Mouse (Mus musculus): ENCODE measurements around the gene Prelid1. TPM values are rescaled to one million over a fixed set of nuclear protein-coding genes. Genes with fewer than 3 reads are reported as not detected.

Gene Prelid1
- polyA plus RNA-seq, 2 experiments = 130 to 238 TPM

GRCm38 (mm10) chr13:55321434-55322129 is 1.3 kb downstream of the Prelid1 start, which contains the start of gene Rab24:
Gene Rab24 (minus strand): TSS chr13:55321946.
- Histone ChIP-seq H3K27ac (peak within 1 kb of the TSS; percentile 75), H3K9ac (replicated peaks) (peak within 1 kb of the TSS; percentile 79), H3K9me3 (ENCODE audit: control insufficient read depth, low read length) (no peaks in the 10 kb centered on the region), H3K4me3 (ENCODE audit: insufficient read depth in 1 of 2, low read depth in 2 of 2, low read length in 2 of 2) (peak within 1 kb of the TSS; percentile 70 to 95), H3K36me3 (replicated peaks; ENCODE audit: control insufficient read depth, insufficient read depth, low read depth) (peaks cover 38% of the 10 kb centered on the region), H3K27me3 (ENCODE audit: control insufficient read depth, insufficient read depth, low read length) (no peaks in the 10 kb centered on the region), H3K4me2 (ENCODE audit: low read depth) (peak within 1 kb of the TSS; percentile 76), H3K4me1 (replicated peaks; ENCODE audit: control insufficient read depth in 2 of 2, insufficient read depth in 2 of 2, low read length in 1 of 2) (peaks cover 8 to 17% of the 10 kb centered on the region in 2 experiments)
- ATAC-seq (ENCODE audit: insufficient read depth) (peak; percentile 91), DNase-seq (ENCODE audit: low read depth in 3 of 3, low spot score in 3 of 3) (peak; percentile 81 to 85 (median 81))
- TF ChIP-seq CTCF (IDR thresholded peaks at IDR 0.05; ENCODE audit: low read depth) = no peak; the same call in none of the 2 replicates
- no peak for TF ChIP-seq EP300 (IDR thresholded peaks at IDR 0.05; ENCODE audit: low read depth)
- WGBS (ENCODE audit: insufficient replicate concordance) = under 1% methylated on average over 73 of the region's 73 CpGs

GRCm38 (mm10) chr13:55322130-55322825 is 2.0 kb downstream of the Prelid1 start:
- Histone ChIP-seq H3K4me2 (ENCODE audit: low read depth) (peak overlapping the region; percentile 76), H3K4me1 (replicated peaks; ENCODE audit: control insufficient read depth in 2 of 2, insufficient read depth in 2 of 2, low read length in 1 of 2) (peaks cover 8 to 19% of the 10 kb centered on the region in 2 experiments), H3K4me3 (ENCODE audit: insufficient read depth in 1 of 2, low read depth in 2 of 2, low read length in 2 of 2) (peak overlapping the region; percentile 70 to 95), H3K27ac (peak overlapping the region; percentile 75), H3K27me3 (ENCODE audit: control insufficient read depth, insufficient read depth, low read length) (no peaks in the 10 kb centered on the region), H3K36me3 (replicated peaks; ENCODE audit: control insufficient read depth, insufficient read depth, low read depth) (peaks cover 37% of the 10 kb centered on the region), H3K9ac (replicated peaks) (peak overlapping the region; percentile 79), H3K9me3 (ENCODE audit: control insufficient read depth, low read length) (no peaks in the 10 kb centered on the region)
- ATAC-seq (ENCODE audit: insufficient read depth) (peak; percentile 27), DNase-seq (ENCODE audit: low read depth in 3 of 3, low spot score in 3 of 3) (peak in 2 of 3 experiments; percentile 42 to 56)
- under 1% methylated on average over 31 of the region's 31 CpGs for WGBS (ENCODE audit: insufficient replicate concordance)
- TF ChIP-seq CTCF (IDR thresholded peaks at IDR 0.05; ENCODE audit: low read depth) = peak; percentile 69
- TF ChIP-seq EP300 (IDR thresholded peaks at IDR 0.05; ENCODE audit: low read depth) = no peak

- ATAC-seq (ENCODE audit: insufficient read depth) (no peak), DNase-seq (ENCODE audit: low read depth in 3 of 3, low spot score in 3 of 3) (no peak)
- Histone ChIP-seq H3K4me2 (ENCODE audit: low read depth) (no peak overlapping the region), H3K9me3 (ENCODE audit: control insufficient read depth, low read length) (no peaks in the 10 kb centered on the region), H3K27me3 (ENCODE audit: control insufficient read depth, insufficient read depth, low read length) (no peaks in the 10 kb centered on the region), H3K27ac (no peak overlapping the region), H3K4me3 (ENCODE audit: insufficient read depth in 1 of 2, low read depth in 2 of 2, low read length in 2 of 2) (no peak overlapping the region), H3K36me3 (replicated peaks; ENCODE audit: control insufficient read depth, insufficient read depth, low read depth) (peaks cover 43% of the 10 kb centered on the region), H3K9ac (replicated peaks) (no peak overlapping the region), H3K4me1 (replicated peaks; ENCODE audit: control insufficient read depth in 2 of 2, insufficient read depth in 2 of 2, low read length in 1 of 2) (peaks cover 10 to 30% of the 10 kb centered on the region in 2 experiments)
- TF ChIP-seq CTCF (IDR thresholded peaks at IDR 0.05; ENCODE audit: low read depth) = no peak
- no peak for TF ChIP-seq EP300 (IDR thresholded peaks at IDR 0.05; ENCODE audit: low read depth)
- 75% methylated on average over 11 of the region's 11 CpGs for WGBS (ENCODE audit: insufficient replicate concordance)
Observed at GRCm38 (mm10) chr13:55325596-55325995, 5.3 kb downstream of the Prelid1 start.

GRCm38 (mm10) chr13:55327169-55327568 is 6.9 kb downstream of the Prelid1 start:
- H3K4me2 ChIP-seq (ENCODE audit: low read depth) = peak overlapping the region; percentile 98
- WGBS (ENCODE audit: insufficient replicate concordance) = 54% methylated on average over 4 of the region's 4 CpGs
- peaks cover 43% of the 10 kb centered on the region for H3K36me3 ChIP-seq (replicated peaks; ENCODE audit: control insufficient read depth, insufficient read depth, low read depth)
- H3K4me3 ChIP-seq (ENCODE audit: insufficient read depth in 1 of 2, low read depth in 2 of 2, low read length in 2 of 2) = peak overlapping the region; percentile 2 to 97; a peak in 3 of 4 replicates
- H3K27ac ChIP-seq = no peak overlapping the region
- H3K9me3 ChIP-seq (ENCODE audit: control insufficient read depth, low read length) = no peaks in the 10 kb centered on the region
- ATAC-seq (ENCODE audit: insufficient read depth) (no peak), DNase-seq (ENCODE audit: low read depth in 3 of 3, low spot score in 3 of 3) (no peak)
- peaks cover 9 to 32% of the 10 kb centered on the region in 2 experiments for H3K4me1 ChIP-seq (replicated peaks; ENCODE audit: control insufficient read depth in 2 of 2, insufficient read depth in 2 of 2, low read length in 1 of 2)
- TF ChIP-seq CTCF (IDR thresholded peaks at IDR 0.05; ENCODE audit: low read depth) (no peak), EP300 (IDR thresholded peaks at IDR 0.05; ENCODE audit: low read depth) (no peak)
- H3K9ac ChIP-seq (replicated peaks) = no peak overlapping the region
- no peaks in the 10 kb centered on the region for H3K27me3 ChIP-seq (ENCODE audit: control insufficient read depth, insufficient read depth, low read length)

- H3K4me3 ChIP-seq (ENCODE audit: insufficient read depth in 1 of 2, low read depth in 2 of 2, low read length in 2 of 2) = peak overlapping the region; percentile 78 to 97
- H3K36me3 ChIP-seq (replicated peaks; ENCODE audit: control insufficient read depth, insufficient read depth, low read depth) = peaks cover 43% of the 10 kb centered on the region
- no peaks in the 10 kb centered on the region for H3K9me3 ChIP-seq (ENCODE audit: control insufficient read depth, low read length)
- H3K4me2 ChIP-seq (ENCODE audit: low read depth) = peak overlapping the region; percentile 98
- no peak for ATAC-seq (ENCODE audit: insufficient read depth)
- peak; percentile 70 to 76 (median 74) for DNase-seq (ENCODE audit: low read depth in 3 of 3, low spot score in 3 of 3)
- peaks cover 9 to 31% of the 10 kb centered on the region in 2 experiments for H3K4me1 ChIP-seq (replicated peaks; ENCODE audit: control insufficient read depth in 2 of 2, insufficient read depth in 2 of 2, low read length in 1 of 2)
- TF ChIP-seq EP300 (IDR thresholded peaks at IDR 0.05; ENCODE audit: low read depth) = no peak
- TF ChIP-seq CTCF (IDR thresholded peaks at IDR 0.05; ENCODE audit: low read depth) = peak; percentile 99
- H3K27ac ChIP-seq = no peak overlapping the region
- WGBS (ENCODE audit: insufficient replicate concordance) = 48% methylated on average over 8 of the region's 8 CpGs
- H3K9ac ChIP-seq (replicated peaks) = peak overlapping the region; percentile 91
- H3K27me3 ChIP-seq (ENCODE audit: control insufficient read depth, insufficient read depth, low read length) = no peaks in the 10 kb centered on the region
Observed at GRCm38 (mm10) chr13:55327633-55328032, 7.3 kb downstream of the Prelid1 start.

Measured in liver, embryonic 14.5 days (tissue).